Mouse (Mus musculus): ENCODE data around the gene Madd.

The Madd gene

GRCm38 (mm10) chr2:91090208-91090607, 93.4 kb downstream of the Madd start:
- no peak for DNase-seq

- no peak for DNase-seq
Measured at GRCm38 (mm10) chr2:91088987-91089386, 94.7 kb downstream of the Madd start.

- DNase-seq = no peak
Measured at GRCm38 (mm10) chr2:91087453-91087852, 96.2 kb downstream of the Madd start.

Data from kidney, adult 8-10 months (tissue).